Mouse (Mus musculus) neural tube, embryonic 12.5 days (tissue): ENCODE data around the gene Tbl1x. TPM values are rescaled to one million over a fixed set of nuclear protein-coding genes. Genes with fewer than 3 reads are reported as not detected.

Experiments
- ATAC-seq: fragments of 200-750 bp; cut with Nextera tagmentation; 2 replicates; pipeline ENCODE4 v1.8.0; 2017; ENCODE audit warnings: low read depth, mild to moderate bottlenecking, moderate TSS enrichment, moderate library complexity; ENCODE audit not compliant: low FRiP score
- H3K27ac ChIP-seq: fragments of 300-500 bp; sonication (generic); 2 replicates; pipeline ENCODE4 v1.5.1; 2016
- H3K27me3 ChIP-seq: fragments of 300-500 bp; sonication (generic); replicated peaks from 2 replicates; pipeline ENCODE4 v1.6.1; 2016; ENCODE audit warnings: mild to moderate bottlenecking
- H3K36me3 ChIP-seq: fragments of 300-500 bp; sonication (generic); 2 replicates; pipeline ENCODE4 v1.6.1; 2016; ENCODE audit warnings: mild to moderate bottlenecking
- H3K4me1 ChIP-seq: fragments of 300-500 bp; sonication (generic); 2 replicates; pipeline ENCODE4 v1.6.1; 2016
- H3K4me2 ChIP-seq: fragments of 300-500 bp; sonication (generic); replicated peaks from 2 replicates; pipeline ENCODE4 v1.6.1; 2016; ENCODE audit warnings: mild to moderate bottlenecking
- H3K4me3 ChIP-seq: fragments of 300-500 bp; sonication (generic); 2 replicates; pipeline ENCODE4 v1.5.1; 2016
- H3K9ac ChIP-seq: fragments of 300-500 bp; sonication (generic); 2 replicates; pipeline ENCODE4 v1.6.1; 2016; ENCODE audit warnings: mild to moderate bottlenecking
- H3K9me3 ChIP-seq: fragments of 300-500 bp; sonication (generic); 2 replicates; pipeline ENCODE4 v1.6.1; 2016; ENCODE audit warnings: mild to moderate bottlenecking
- WGBS: fragments of 180-500 bp; shearing (Covaris S2); methylation state at CpG from one replicate; pipeline ENCODE4 v1.1.7; 2016; 5-methylcytosine and 5-hydroxymethylcytosine counted together
- polyA plus RNA-seq: library from polyadenylated mRNA; unstranded; fragments of >200 nt; fragmentation: Nextera tagmentation; extraction: Ambion mirVana; gene quantifications from 2 replicates; pipeline ENCODE4 v1.2.1, GENCODE M21; 2016

The Tbl1x gene
- 54.5 and 56.2 TPM in 2 replicates for polyA plus RNA-seq

- Histone ChIP-seq H3K36me3 (no peaks in the 10 kb centered on the region), H3K9me3 (no peaks in the 10 kb centered on the region), H3K9ac (peak within 1 kb of the TSS; percentile 79), H3K27me3 (no peaks in the 10 kb centered on the region), H3K4me3 (peak within 1 kb of the TSS; percentile 63), H3K27ac (peak within 1 kb of the TSS; percentile 91), H3K4me1 (no peaks in the 10 kb centered on the region), H3K4me2 (peak within 1 kb of the TSS; percentile 59)
- ATAC-seq = peak; percentile 81
- 23% methylated on average over 62 of the region's 76 CpGs for WGBS
Measured at GRCm38 (mm10) chrX:77510371-77511300, at the start of gene Tbl1x. Gene Tbl1x, plus strand, starts transcription at chrX:77511013.

GRCm38 (mm10) chrX:77469216-77469615, 41.6 kb upstream of the Tbl1x start:
- WGBS = 64% methylated on average over 1 of the region's 1 CpGs
- no peak for ATAC-seq
- Histone ChIP-seq H3K4me2 (no peak overlapping the region), H3K4me1 (no peaks in the 10 kb centered on the region), H3K4me3 (no peak overlapping the region), H3K9me3 (no peaks in the 10 kb centered on the region), H3K36me3 (no peaks in the 10 kb centered on the region), H3K27ac (no peak overlapping the region), H3K27me3 (no peaks in the 10 kb centered on the region), H3K9ac (no peak overlapping the region)

- Histone ChIP-seq H3K4me1 (no peaks in the 10 kb centered on the region), H3K9ac (no peak overlapping the region), H3K9me3 (no peaks in the 10 kb centered on the region), H3K4me3 (no peak overlapping the region), H3K27me3 (no peaks in the 10 kb centered on the region), H3K4me2 (no peak overlapping the region), H3K36me3 (no peaks in the 10 kb centered on the region), H3K27ac (no peak overlapping the region)
- 85% methylated on average over 1 of the region's 1 CpGs for WGBS
- ATAC-seq = no peak
Measured at GRCm38 (mm10) chrX:77472858-77473257, 38.0 kb upstream of the Tbl1x start.

- Histone ChIP-seq H3K27ac (no peak overlapping the region), H3K4me2 (no peak overlapping the region), H3K36me3 (no peaks in the 10 kb centered on the region), H3K9me3 (no peaks in the 10 kb centered on the region), H3K4me1 (no peaks in the 10 kb centered on the region), H3K4me3 (no peak overlapping the region), H3K27me3 (no peaks in the 10 kb centered on the region), H3K9ac (no peak overlapping the region)
- WGBS = 87% methylated on average over 1 of the region's 1 CpGs
- no peak for ATAC-seq
Measured at GRCm38 (mm10) chrX:77473511-77473910, 37.3 kb upstream of the Tbl1x start.

- no peak for ATAC-seq
- Histone ChIP-seq H3K9ac (no peak overlapping the region), H3K9me3 (no peaks in the 10 kb centered on the region), H3K4me1 (no peaks in the 10 kb centered on the region), H3K4me3 (no peak overlapping the region), H3K36me3 (no peaks in the 10 kb centered on the region), H3K4me2 (no peak overlapping the region), H3K27me3 (no peaks in the 10 kb centered on the region), H3K27ac (no peak overlapping the region)
- WGBS = 14% methylated on average over 1 of the region's 1 CpGs
Measured at GRCm38 (mm10) chrX:77474551-77474950, 36.3 kb upstream of the Tbl1x start.

- Histone ChIP-seq H3K4me3 (no peak overlapping the region), H3K4me2 (no peak overlapping the region), H3K27ac (no peak overlapping the region), H3K9ac (no peak overlapping the region), H3K9me3 (no peaks in the 10 kb centered on the region), H3K36me3 (no peaks in the 10 kb centered on the region), H3K27me3 (no peaks in the 10 kb centered on the region), H3K4me1 (no peaks in the 10 kb centered on the region)
- WGBS = 76% methylated on average over 2 of the region's 2 CpGs
- no peak for ATAC-seq
Measured at GRCm38 (mm10) chrX:77477526-77477925, 33.3 kb upstream of the Tbl1x start.

GRCm38 (mm10) chrX:77487922-77488799, 22.7 kb upstream of the Tbl1x start:
- WGBS = 55% methylated on average over 7 of the region's 7 CpGs
- ATAC-seq = no peak
- H3K27ac ChIP-seq = no peak overlapping the region

GRCm38 (mm10) chrX:77490127-77490526, 20.7 kb upstream of the Tbl1x start:
- WGBS = 76% methylated on average over 1 of the region's 1 CpGs
- Histone ChIP-seq H3K4me1 (no peaks in the 10 kb centered on the region), H3K27ac (no peak overlapping the region), H3K9ac (no peak overlapping the region), H3K36me3 (no peaks in the 10 kb centered on the region), H3K4me2 (no peak overlapping the region), H3K4me3 (no peak overlapping the region), H3K9me3 (no peaks in the 10 kb centered on the region), H3K27me3 (no peaks in the 10 kb centered on the region)
- no peak for ATAC-seq

More at GRCm38 (mm10) chrX:77487922-77488799, 22.7 kb upstream of the Tbl1x start:
- no peaks in the 10 kb centered on the region for H3K27me3 ChIP-seq
- H3K4me1 ChIP-seq = no peaks in the 10 kb centered on the region
- no peaks in the 10 kb centered on the region for H3K36me3 ChIP-seq
- H3K9me3 ChIP-seq = no peaks in the 10 kb centered on the region
- H3K9ac ChIP-seq = no peak overlapping the region
- H3K4me2 ChIP-seq = no peak overlapping the region
- H3K4me3 ChIP-seq = no peak overlapping the region

- Histone ChIP-seq H3K9me3 (no peaks in the 10 kb centered on the region), H3K27ac (0 out of 2 replicates have a peak overlapping the region, but pooled peaks have one; percentile 91), H3K4me3 (no peak overlapping the region), H3K9ac (no peak overlapping the region), H3K27me3 (no peaks in the 10 kb centered on the region), H3K36me3 (no peaks in the 10 kb centered on the region), H3K4me2 (peak overlapping the region; percentile 59), H3K4me1 (no peaks in the 10 kb centered on the region)
- ATAC-seq = peak; percentile 70
- WGBS = 16% methylated on average over 13 of the region's 13 CpGs
Measured at GRCm38 (mm10) chrX:77509149-77509548, 1.7 kb upstream of the Tbl1x start.

GRCm38 (mm10) chrX:77509776-77510175, 1.0 kb upstream of the Tbl1x start:
- 0 out of 2 replicates have a peak overlapping the region, but pooled peaks have one; percentile 79 for H3K9ac ChIP-seq
- no peaks in the 10 kb centered on the region for H3K36me3 ChIP-seq

GRCm38 (mm10) chrX:77511301-77511993, 634 bp downstream of the Tbl1x start:
- Histone ChIP-seq H3K27me3 (no peaks in the 10 kb centered on the region), H3K27ac (peak overlapping the region; percentile 91), H3K9me3 (no peaks in the 10 kb centered on the region), H3K9ac (peak overlapping the region; percentile 79), H3K4me3 (peak overlapping the region; percentile 63), H3K36me3 (no peaks in the 10 kb centered on the region), H3K4me1 (no peaks in the 10 kb centered on the region), H3K4me2 (peak overlapping the region; percentile 59)
- ATAC-seq = peak; percentile 12
- 16% methylated on average over 55 of the region's 55 CpGs for WGBS

More at GRCm38 (mm10) chrX:77509776-77510175, 1.0 kb upstream of the Tbl1x start:
- H3K4me1 ChIP-seq = no peaks in the 10 kb centered on the region
- H3K4me3 ChIP-seq = peak overlapping the region; percentile 63; the same call in 1 of the 2 replicates
- peak overlapping the region; percentile 91 for H3K27ac ChIP-seq
- ATAC-seq = peak; percentile 30
- H3K9me3 ChIP-seq = no peaks in the 10 kb centered on the region
- WGBS = 19% methylated on average over 10 of the region's 10 CpGs
- H3K4me2 ChIP-seq = peak overlapping the region; percentile 59
- no peaks in the 10 kb centered on the region for H3K27me3 ChIP-seq
